Mouse (Mus musculus) granulocyte monocyte progenitor cell, adult 5-6 weeks (primary cell): ENCODE results near the gene Dpp6. TPM values are rescaled to one million over a fixed set of nuclear protein-coding genes. Genes with fewer than 3 reads are reported as not detected.

Experiments used
- ATAC-seq: replicated peaks from 2 replicates; pipeline ENCODE4 v1.8.0; 2016; ENCODE audit warnings: mild to moderate bottlenecking, moderate TSS enrichment, inconsistent platforms; ENCODE audit not compliant: poor library complexity, severe bottlenecking
- total RNA-seq, 2 experiments: library from RNA; stranded (forward) in 1 of 2; stranded (reverse) in 1 of 2; fragments of 200-712, 200-1000 nt in 1 of 2; fragments of >200 nt in 1 of 2; fragmentation: Nextera tagmentation in 1 of 2; gene quantifications; 2 replicates each; pipeline ENCODE4 v1.2.3; 2014 to 2017

Gene Dpp6
- total RNA-seq, 2 experiments from 2014 or later: not detected

DNA sequence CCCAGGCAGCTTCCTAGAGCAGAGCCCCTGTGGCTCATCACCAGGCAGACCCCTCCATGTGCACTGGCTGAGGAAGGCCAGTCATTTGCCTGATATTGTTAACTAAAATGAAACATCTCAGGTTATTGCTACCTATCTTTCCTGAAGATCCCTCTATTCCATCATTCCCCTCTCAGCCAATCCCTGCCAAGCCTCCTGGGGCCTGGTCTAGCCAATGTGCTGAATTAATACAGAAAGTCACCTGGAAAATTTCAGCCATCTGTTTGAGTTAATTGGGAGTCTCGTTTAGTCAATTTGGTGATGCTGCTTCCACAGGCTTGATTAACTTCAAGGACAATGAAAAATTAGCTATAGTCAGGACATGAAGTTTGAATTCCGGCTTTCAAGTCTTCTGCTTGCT is 818.9 kb downstream of the Dpp6 start:
- no peak for ATAC-seq

DNA sequence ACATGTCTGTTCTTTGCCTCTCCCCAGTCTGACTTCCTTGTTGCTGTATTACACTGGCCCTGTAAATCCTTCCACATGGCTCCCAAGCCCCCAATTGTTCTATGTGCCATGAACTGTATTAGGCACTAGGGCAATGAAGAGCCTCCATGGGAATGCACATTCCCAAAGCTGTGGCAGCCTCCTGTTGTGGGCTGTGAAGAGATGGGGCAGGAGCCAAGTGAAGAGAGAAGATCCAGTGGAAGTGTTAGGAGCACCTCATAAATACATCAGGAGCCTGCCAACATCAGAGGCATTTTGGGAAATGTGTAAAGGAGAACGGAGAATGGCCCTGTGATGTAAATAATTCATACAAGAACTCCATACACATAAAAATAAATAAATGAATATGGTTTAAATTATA is 824.9 kb downstream of the Dpp6 start:
- no peak for ATAC-seq

DNA sequence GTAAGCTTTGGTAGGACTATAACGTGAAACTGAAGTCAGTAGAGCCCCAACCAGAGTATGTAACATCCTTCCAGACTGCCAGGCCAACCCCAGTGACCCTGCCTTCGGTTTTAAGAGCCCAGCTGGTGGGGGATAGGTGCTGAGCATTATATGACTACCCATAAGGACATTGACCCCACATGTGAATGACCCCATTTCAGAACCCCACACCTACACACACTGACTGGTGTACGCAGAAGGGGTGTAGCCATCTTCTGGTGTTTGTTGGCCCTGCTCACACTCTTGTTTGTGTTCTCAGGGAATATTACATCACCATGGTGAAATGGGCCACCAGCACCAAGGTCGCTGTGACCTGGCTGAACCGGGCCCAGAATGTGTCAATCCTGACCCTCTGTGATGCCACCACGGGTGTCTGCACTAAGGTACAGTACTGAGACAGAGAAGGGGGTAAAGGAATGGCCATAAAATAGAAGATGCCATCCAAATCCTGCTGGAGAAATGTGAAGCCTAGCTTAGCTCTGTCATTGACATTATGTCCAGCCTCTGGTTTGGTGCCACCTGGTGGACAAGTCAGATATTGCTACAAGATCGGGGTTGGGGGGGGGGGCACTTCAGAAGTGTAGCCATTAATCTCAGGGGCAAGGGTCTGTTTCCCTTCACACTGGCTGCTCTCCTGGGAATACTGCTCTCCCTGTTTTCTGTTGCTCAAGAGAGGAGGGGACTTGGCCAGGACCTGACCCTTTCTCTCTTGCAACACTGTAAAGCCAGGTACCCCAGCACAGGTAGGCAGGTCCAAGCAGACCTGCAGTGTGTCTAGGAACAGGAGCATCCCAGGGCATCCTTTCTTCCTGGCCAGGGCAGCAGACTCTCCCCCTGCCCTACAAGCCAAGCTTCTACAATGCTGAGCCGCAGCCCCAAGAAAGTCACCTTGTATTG is 835.1 kb downstream of the Dpp6 start:
- ATAC-seq: no peak; the same call in 1 of the 2 replicates

DNA sequence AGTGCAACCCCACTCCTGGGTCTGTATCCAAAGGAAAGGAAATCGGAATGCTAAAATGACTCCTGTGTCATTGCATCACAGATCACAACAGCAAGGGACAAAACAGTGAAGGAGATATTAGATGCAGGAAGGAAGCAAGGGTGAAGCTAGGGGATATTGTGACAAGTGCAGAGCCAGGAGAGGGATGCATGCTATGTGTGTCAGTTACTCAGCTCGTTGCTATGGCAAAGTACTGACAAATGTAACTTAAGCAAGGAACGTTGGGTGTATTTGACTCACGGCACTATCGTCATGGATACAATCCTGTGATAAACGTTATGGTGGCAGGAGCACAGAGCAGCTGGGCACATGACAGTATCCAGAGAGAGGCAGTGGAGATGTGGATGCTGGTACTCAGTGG is 839.1 kb downstream of the Dpp6 start:
- ATAC-seq: no peak

DNA sequence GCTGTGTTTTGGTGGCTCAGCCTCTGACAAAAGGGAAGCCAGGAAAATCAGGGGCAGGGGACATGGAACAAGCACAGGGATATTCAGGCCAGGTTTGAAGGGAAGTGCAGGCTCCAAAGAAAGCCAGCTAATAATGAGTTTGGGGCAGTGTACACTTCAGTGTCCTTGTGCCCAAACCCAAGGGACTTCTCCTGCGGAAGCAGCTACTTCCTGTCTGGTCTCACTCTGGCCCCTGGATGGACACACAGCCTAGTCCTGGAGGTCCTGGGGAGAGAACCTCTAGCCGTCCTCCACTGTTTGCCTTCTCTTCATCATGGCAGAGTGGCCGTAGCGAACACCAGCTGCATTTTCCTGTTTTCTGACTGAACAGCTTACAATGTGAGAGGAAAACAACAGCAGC is 840.7 kb downstream of the Dpp6 start:
- no peak for ATAC-seq

DNA sequence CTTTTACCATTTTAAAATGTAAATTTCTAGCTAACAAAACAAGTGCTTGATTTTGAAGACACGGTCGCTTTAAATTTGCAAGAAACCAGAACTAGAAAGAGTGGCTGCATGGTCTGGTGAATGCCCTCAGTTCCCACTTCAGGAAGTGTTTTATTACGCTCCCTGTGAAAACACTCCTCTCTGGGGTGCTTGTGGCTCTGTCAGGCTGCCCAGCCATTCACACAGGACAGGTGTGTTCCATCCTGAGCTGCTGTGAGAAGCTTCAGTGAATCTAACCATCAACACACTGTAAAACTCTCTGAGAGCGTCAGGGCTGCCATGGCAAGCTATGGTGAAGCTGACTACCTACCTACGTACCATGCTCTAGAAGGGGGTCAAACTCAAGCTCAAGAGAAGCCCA is 841.2 kb downstream of the Dpp6 start:
- ATAC-seq: no peak

DNA sequence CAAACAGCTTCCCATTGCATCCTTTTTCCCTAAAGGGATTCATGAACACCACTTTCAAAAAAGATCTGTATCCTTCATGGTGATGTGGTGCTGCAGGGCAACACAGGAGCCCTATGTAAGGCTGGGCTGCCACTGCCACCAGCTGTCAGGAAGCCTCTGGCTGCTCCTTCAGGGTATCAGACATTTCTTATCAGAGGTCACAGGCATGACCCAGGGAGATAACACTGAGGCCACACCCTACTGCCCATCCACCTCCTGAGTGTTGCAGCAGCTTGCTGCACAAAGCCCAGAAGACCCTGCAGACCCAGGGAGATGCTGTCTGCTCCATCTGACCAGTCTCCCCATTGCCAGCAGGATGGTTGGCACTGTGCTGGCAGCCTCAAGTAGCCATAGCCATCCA is 841.6 kb downstream of the Dpp6 start:
- no peak for ATAC-seq

DNA sequence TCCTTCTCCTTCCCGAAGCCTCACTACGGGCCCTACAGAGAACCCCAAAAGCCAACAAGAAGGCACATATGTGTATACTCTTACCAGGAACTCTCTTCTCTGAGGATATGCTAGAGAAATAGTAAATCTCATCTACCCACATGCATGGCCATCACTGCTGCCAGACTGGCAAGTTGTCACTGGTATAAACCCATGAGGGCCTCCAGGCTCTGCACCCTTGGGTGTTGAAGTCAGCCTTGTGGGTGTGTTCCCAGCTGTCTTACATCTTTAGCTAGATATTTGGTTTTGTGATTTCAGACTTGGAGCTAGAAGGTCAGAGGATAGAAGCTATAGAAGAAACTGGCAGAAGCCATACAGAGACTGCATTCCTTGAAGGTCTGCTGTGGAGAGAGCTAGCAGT is 842.0 kb downstream of the Dpp6 start:
- no peak for ATAC-seq

DNA sequence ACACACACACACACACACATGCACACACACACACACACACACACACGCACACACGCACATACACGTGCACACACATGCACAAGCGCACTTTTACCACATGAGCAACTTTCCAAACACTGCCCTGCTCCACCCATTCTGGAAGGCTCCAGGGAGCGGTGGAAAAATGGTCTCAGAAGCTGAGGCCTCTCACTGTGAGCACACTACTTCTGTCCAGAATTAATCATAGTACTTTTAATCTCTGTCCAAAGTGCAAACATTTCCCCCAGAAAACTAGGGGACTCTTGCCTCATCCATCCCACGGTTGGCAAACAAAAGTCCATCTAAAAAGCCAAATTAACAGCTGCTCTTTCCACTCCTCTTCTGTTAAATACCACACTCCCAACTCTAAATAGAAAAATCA is 842.8 kb downstream of the Dpp6 start:
- ATAC-seq: no peak

DNA sequence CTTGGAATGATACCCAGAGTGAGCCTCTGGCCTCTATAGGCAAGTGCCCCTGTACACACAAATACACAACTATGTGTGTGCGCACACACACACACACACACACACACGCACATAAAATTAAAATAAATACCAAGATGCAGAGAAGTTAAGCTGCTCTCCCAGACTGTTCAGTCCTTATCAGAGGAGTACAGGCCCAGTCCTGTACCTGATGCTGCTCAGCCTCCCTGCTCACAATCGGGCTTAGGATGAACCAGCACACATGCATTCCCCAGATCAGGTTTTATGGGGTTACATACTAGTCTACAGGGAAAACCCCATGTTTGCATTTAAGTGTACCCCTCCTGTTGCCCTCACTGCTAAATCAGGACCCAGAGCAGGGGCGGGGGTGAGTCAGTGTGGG is 847.1 kb downstream of the Dpp6 start:
- no peak for ATAC-seq

DNA sequence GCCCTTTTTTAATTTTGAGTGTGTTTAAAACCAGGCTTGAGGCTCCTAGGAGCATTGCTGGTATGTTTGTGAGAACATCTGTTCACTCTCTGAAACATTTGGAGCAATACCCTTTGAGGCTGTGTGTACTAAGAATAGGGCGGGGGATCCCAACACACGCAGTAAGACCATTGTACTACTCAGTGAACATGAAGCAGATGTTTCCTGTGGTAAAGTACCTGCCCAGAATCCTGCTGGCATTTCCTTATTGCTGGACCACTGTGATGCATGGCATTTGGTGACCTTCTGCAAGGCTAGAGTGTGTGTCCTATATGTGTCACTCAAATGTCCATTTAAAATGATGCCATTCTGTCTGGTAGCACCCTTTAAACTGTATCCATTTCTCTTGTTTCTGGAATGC is 854.5 kb downstream of the Dpp6 start:
- ATAC-seq: no peak

DNA sequence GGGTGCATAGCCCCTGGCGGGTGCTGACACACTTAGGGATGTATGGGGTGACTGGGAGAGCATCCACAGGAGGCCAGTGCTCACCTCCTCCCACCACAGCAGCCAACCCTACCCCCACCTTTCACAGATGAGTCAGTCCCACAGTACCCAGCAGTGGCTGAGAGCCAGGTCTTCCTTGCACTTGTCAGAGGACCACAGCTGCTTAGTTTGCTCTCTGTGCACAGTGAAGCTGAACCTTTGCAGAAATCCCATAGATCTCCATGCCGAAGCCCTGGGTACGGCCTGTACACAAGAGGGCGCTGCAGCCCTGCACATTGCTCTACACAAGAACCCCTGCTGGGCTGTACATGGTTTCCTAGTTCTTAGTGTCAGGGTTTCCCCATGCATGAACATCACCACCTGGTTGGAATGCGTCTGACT is 860.3 kb downstream of the Dpp6 start:
- ATAC-seq: no peak

DNA sequence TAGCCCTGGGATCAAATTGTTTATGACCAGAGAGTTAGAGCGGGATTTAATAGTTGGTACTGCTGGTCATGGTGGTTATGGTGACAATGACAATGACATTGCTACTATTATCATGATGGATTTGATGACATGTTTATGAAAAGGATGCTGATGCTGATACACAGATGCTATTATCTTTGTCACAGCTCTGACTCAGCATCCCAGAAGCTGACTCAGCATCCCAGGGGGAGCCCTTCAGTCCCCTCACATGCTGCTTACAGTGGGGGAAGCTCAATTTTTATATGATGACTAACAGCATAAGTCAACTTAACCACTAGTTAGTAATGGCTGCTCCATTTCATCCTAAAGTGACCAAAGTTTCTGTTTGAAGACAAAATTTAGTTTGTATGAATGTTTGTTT is 862.1 kb downstream of the Dpp6 start:
- ATAC-seq: no peak

DNA sequence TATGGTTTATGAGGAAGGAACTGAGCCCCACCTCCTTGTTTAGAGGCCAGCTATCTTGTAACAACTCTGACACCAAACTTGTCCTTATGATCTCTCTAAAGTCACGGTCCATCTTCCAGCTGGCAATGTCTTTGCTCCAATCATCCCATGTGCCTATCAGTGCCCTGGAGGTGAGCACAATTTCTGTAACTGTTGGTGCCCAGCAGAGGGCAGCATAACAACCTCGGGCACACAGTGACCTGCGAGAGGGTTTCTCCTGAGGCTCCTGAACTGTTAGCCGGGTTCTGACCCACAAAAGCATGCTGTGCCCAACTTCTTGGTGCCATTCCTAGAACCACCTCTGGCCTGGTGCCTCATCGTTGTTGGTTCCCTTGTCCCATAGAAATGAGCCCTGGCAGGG is 863.5 kb downstream of the Dpp6 start:
- ATAC-seq: 0 out of 2 replicates have a peak, but pooled peaks have one; percentile 33

DNA sequence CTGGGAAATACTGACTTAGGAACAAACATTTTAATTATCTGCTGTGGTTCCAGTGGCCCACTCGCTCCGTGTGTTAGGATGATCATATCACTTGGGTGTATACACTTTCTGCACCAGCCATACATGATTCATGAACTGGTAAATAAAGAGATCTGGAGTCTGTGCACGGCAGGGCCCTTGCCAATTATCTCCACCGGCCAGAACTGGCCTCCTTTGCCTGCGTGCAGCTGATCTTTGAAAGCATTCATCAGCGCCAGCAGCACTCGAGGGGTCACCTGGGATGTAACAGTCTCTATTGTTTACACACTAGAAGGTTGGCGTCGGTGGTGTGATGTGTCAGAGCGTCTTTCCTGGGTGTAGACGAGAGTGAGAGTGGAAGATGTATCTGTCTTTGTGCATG is 868.2 kb downstream of the Dpp6 start:
- ATAC-seq: no peak

DNA sequence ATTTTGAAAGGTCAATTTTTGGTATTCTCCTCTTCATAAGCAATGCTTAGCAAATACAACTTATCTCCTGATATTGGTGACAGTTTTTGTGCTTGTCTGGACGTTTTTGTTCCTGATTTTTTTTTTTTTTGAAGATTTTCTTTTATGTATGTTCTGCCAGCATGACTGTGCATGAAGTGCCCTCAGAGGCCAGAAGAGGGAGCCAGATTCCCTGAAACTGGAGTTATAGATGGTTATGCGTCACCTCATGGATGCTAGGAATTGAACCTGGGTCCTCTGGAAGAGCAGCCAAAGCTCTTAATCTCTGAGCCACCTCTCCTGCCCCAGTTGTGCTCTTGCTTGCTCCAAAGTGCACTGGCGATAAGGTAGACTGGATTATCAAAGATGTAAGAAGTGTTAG is 868.9 kb downstream of the Dpp6 start:
- no peak for ATAC-seq

DNA sequence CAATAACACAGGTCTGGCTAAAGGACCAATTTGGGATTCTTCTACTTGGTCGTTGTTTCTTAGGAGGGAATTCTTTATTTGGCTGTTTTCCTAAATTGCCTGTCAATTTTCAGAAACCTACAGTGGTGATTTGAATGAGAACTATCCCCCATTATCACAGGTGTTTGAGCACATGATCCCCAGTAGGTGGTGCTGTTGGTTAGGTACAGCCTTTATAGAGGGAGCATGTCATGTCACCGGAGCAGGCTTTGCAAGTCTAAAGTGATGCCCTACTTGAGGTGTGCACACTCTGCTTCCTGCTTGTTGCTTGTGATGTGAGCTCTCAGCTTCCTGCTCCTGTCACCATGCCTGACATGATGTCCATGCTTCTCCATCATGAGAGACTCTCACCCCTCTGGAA is 870.3 kb downstream of the Dpp6 start:
- no peak for ATAC-seq

DNA sequence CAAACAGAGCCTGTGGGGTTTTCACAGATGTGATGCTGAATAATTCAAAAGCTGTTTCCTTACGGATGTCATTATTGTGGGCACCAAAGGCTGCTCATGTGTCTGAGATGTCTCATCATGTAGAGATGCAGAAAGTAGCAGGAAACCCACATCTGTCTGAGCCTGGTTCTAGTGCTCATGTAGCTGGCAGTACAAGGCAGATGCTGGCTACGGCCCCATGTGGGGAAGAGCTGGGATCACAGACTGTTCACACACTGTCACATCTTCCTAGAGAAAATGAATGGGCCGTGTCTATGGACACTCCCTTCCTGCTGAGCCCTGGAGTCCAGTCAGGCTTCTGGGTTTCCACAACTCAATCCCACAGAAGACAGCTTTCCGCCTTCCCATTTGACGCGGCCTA is 885.5 kb downstream of the Dpp6 start:
- ATAC-seq: no peak

DNA sequence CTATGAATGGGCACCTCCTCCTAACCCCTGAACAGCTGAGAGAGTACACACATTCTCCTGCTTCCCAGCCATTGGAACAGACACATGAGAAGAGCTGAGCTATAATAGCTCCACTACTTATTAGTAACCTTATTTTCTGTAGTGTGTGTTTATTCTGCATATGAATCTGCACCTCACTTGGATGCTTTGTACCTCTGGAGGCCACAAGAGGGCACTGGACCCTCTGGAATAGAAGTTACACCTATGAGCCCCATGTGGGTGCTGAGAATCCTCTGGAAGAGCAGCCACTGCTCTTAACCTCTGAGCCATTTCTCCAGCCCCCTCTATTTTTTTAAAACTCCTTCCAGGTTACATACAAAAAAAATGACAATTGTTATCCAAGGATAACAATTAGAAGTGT is 888.0 kb downstream of the Dpp6 start:
- no peak for ATAC-seq

DNA sequence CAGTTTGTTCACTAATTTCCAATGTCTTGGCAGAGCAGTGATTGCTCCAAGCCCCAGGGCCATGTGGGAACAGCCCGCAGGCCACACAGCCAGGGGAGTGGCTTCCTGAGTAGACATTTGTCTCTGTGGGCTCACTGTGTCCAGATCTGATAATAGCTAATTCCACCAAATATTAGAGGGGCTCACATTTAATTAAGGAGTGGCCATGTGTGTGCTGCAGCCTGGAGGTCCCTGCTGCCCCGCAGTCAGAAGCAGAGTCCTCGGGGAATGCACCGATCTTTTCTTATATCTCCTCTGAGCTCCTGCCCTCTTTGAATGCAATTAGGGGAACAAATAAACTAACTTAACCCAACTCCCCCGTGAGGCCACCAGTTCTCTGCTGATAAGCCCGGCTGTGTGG is 889.5 kb downstream of the Dpp6 start:
- no peak for ATAC-seq

DNA sequence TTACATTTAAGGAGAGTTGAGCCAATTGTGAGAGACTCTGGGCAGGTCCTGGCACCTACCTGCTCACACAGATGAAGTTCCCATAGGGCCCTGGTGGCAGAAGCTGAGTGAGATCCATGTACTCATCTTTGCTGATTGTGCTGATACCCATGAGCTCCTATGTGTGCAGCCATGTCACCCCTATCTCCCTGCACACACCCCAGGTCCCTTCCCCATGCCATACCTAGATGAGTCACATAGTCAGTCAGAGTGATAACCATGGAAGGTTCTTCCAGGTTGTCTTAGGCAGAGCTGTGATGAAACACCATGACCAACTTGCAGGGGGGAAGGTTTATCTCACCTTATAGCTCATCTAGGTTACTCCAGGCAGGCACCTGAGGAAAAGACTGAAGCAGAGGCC is 890.3 kb downstream of the Dpp6 start:
- no peak for ATAC-seq

DNA sequence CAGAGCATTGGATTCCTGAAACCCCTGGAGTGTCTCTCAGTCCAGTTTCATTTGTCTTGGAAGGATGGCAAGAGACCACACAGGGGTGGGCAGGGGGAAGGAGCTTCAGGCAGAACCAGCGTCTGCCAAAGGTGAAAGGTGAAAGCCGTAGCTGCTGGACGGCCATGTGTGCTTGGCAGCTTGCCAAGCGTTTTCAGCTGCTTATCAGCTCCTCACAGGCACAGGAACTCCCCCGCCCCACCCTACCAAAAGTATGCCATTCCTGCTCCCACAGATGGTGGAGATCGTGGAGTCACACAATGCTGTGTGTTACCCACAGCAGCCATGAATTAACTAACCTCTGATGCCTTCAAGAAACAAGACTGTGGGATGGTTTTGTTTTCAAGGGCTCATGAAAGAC is 891.2 kb downstream of the Dpp6 start:
- ATAC-seq: no peak
